Mouse (Mus musculus) embryonic fibroblast, embryonic 13.5 days (primary cell): ENCODE measurements around the gene March9. TPM values are rescaled to one million over a fixed set of nuclear protein-coding genes. Genes with fewer than 3 reads are reported as not detected.
A peak's percentile ranks its signal among the peaks of the same experiment; 100 is the strongest.

Experiments used
- H3K27ac ChIP-seq: 2 replicates; pipeline ENCODE4 v1.5.1; 2012; ENCODE audit warnings: low read length, control low read depth, inconsistent platforms; ENCODE audit not compliant: insufficient read depth
- H3K4me1 ChIP-seq: 2 replicates; pipeline ENCODE4 v1.6.1; 2011; ENCODE audit warnings: low read length; ENCODE audit not compliant: control insufficient read depth, insufficient read depth
- H3K4me3 ChIP-seq: 2 replicates; pipeline ENCODE4 v1.5.1; 2011; ENCODE audit warnings: mild to moderate bottlenecking, control low read depth, low read length; ENCODE audit not compliant: insufficient read depth
- CTCF ChIP-seq: IDR thresholded peaks from 2 replicates; pipeline ENCODE4 v1.5.1; 2011; ENCODE audit warnings: mild to moderate bottlenecking, control low read depth, low read length, moderate library complexity, borderline replicate concordance; ENCODE audit not compliant: insufficient read depth
- POLR2A ChIP-seq: IDR thresholded peaks from 2 replicates; pipeline ENCODE4 v1.6.1; 2011; ENCODE audit warnings: low read depth, mild to moderate bottlenecking, control low read depth, low read length, moderate library complexity
- polyA plus RNA-seq: library from polyadenylated mRNA; stranded (reverse); fragments of >200 nt; gene quantifications from 2 replicates; pipeline ENCODE4 v1.2.4, GENCODE M21; 2011; ENCODE audit warnings: low read depth; ENCODE audit not compliant: missing spikeins, insufficient read length

March9 gene
- polyA plus RNA-seq, 1 experiment, result 3.0 TPM

DNA sequence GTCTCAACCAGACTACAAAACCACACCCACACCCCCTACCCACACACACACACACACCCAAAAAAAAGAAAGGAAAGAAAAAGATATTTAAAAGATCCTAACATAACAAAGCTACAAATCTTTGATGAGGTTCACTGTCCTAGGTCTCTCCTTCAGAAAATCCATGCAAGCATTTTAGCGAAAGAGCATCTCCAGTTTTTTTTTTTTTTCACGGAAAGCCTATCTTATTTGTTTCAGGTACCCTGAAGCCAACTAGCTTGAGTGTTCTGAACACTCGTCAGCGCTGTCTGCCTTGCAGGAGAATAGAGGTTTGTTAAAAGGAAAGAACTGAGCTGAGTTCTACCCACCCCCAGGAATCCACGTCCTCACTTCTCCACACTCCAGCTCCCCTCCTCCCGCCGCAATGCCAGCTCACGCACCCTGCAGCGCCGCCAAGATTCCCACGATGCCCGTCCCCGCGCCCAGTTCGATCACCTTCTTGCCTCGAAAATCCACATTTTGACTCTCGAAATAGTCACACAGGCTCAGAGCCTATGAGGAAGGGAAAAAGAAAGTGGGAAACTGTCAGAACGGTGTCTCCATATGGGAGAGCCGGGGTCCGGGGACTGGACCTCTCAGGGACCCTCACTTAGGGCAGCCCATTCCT, 19.3 kb downstream of the March9 start:
- TF ChIP-seq POLR2A (peak; percentile 52; the same call in 1 of the 2 replicates), CTCF (no peak)
- Histone ChIP-seq H3K4me3 (peak overlapping the region; percentile 84), H3K27ac (peak overlapping the region; percentile 70), H3K4me1 (peaks cover 3% of the 10 kb centered on the region; the same call in 1 of the 2 replicates)

DNA sequence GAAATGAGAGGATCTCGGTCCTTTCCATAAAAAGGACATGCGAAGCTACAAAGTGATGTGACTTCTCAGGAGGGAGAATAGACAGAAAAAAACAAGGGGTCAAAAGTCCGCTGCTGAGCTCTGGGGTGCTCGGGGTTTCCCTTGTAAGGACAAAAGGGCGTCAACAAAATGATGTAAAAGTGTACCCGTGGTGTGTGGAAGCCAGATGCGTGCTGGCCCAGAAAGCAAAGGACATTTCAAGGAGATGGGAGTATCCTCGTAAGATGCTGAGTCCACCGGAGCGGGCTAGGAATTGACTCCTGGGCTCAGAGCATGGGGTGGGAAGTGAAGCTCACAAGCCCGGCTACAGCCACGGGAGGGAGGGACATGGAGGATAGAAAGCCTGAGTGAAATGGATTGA, 22.3 kb downstream of the March9 start:
- no peak overlapping the region for H3K27ac ChIP-seq
- no peak for TF ChIP-seq CTCF
- TF ChIP-seq POLR2A, result no peak
- peaks cover 3% of the 10 kb centered on the region; the same call in 1 of the 2 replicates for H3K4me1 ChIP-seq
- no peak overlapping the region for H3K4me3 ChIP-seq

DNA sequence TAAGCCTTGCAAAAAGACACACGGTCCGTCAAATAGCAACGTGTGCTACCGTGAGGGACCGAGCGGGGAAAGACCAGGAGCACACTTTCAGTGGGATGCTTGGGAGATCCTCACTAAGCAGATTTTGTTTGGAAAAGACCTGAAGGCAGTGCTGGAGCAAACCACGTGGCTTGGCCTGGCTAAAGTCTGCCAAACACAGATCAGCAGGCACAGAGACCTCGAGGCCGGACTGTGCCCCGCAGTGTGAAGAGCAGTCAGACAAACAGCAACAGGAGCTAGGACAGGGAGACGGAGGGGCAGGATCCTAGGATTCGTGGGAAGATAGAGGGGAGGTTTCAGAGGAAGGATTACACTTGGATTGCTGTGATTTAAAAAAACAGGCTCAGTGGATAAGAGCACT, 23.7 kb downstream of the March9 start:
- Histone ChIP-seq H3K4me3 (no peak overlapping the region), H3K4me1 (peaks cover 3% of the 10 kb centered on the region; the same call in 1 of the 2 replicates), H3K27ac (no peak overlapping the region)
- TF ChIP-seq POLR2A (no peak), CTCF (no peak)

DNA sequence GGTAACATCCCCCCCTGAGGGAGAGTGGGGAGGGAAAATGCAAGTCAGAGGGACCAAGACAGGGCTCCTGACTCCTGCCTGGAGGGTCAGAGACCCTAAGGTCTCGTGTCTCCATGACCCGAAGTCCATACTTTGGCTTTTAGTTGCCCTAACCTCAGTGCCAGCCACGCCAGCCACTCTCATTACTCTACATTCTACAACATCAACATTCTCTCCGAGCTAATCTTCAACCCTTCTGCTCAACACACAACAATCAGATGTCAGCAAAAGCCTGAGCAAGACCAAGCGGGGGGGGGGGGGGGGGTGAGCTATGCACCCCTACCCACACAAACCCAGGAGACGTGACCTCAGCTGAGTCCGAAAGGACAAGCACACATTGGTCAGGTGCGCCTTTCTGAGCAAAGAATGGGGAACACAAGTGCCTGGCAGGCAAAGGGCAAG, 26.7 kb downstream of the March9 start:
- no peaks in the 10 kb centered on the region for H3K4me1 ChIP-seq
- no peak overlapping the region for H3K4me3 ChIP-seq
- no peak for TF ChIP-seq CTCF
- no peak for TF ChIP-seq POLR2A
- no peak overlapping the region for H3K27ac ChIP-seq

DNA sequence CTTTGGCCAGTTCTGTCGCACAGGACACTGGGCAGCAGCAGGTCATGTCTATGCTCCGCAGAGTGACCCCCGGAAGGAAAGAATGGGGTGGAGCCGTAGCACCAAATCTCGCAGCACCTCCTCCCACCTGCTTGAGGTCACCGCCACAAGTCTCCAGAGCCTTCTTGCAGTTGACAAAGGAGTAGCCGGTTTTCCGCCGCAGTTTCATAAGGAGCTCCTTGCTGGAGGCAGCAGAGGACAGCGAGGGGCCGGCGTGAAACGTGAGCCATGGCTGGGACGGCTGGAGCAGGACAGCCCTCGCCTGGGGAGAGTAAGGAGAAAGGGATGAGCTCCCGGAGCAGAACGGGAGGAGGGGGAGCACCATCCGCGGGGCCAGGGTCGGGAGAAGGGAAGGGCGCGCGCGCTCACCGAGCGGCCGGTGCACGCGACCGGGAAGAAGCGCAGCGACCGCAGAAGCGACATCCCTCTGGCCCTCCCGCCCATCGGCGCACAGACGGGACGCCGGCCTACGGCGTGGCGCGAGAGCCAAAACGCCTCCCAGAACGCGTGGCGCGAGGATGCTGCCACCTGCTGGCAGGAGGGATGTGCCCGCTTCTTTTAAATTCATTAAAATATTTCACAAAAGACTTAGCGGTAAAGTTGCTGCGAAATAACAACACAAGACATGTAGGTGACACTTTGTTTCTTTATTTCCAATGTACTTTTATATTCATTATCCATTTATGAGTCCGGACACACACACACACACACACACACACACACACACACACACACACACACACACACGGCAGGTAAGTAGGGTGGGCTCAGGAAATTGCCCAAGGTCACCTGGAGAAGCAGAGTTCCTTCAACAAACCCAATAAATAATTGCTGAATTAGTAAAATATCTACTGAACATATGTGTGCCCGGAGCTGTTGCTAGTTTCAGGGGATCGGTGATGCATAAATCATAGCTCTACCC, 29.4 kb downstream of the March9 start, which contains the start of gene Tsfm:
TSS of gene Tsfm (minus strand) at position 505 of the 961 bp plus-strand sequence.
- peak within 1 kb of the TSS; percentile 93 for H3K4me3 ChIP-seq
- no peaks in the 10 kb centered on the region for H3K4me1 ChIP-seq
- H3K27ac ChIP-seq, result peak within 1 kb of the TSS; percentile 45
- peak; percentile 70 for TF ChIP-seq POLR2A
- peak; percentile 95 for TF ChIP-seq CTCF

DNA sequence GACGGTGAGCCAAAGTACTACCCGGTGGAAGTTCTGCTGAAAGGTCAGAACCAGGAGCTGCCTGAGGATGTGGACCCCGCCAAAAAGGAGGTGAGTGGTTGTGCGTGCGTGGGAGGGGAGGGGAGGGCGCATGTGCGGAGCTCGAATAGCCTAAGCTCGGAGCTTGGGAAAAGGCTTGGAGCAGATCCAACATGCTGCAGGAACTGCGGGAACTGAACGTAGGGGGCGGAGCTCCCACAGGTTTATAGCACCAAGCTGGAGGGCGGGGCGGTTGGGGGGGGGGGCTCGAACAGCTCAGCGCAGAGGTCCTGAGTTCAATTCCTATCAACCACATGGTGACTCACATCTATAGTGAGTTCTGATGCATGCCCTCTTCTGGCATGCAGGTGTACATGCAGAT, 41.6 kb downstream of the March9 start:
- TF ChIP-seq POLR2A, result no peak
- TF ChIP-seq CTCF, result no peak
- Histone ChIP-seq H3K4me1 (no peaks in the 10 kb centered on the region), H3K27ac (no peak overlapping the region), H3K4me3 (no peak overlapping the region)

DNA sequence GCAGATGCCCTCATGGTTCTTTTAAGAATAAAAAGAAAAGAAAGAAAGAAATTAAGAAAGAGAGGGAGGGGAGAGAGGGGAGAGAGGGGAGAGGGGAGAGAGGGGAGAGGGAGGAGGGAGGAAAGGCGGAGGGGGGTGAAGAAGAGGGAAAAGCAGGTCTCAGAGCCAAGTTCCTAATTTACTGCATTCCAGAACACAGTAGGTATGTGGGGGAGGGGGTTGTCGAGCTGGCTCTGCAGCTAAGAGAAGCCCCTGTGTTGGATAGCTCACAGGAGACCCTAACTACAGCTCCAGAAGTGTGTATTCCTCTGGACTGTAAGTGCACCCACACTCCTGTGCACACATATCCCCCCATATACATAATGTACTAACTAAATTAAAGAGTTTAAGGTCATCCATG, 42.9 kb downstream of the March9 start:
- no peak overlapping the region for H3K4me3 ChIP-seq
- TF ChIP-seq POLR2A (no peak), CTCF (no peak)
- H3K4me1 ChIP-seq, result no peaks in the 10 kb centered on the region
- no peak overlapping the region for H3K27ac ChIP-seq

DNA sequence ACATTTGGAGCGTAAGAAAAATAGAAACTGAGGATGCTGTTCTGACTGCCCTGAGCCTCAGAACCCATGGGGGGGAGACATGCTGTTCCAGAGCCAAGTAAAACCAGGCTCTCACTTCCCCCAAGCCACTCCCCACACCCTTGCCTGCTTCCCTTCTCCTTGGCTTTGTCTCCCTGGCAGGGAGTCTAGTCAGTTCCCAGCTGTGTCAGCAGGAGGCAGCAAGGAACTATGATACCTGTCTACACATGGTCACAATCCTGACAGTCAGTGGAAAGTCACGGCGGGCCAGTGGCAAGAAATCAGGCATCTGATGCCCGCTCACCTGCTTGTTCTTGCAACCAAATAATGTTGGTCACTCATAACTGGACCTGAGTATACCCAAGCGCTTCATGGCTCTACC, 43.5 kb downstream of the March9 start:
- Histone ChIP-seq H3K27ac (no peak overlapping the region), H3K4me1 (no peaks in the 10 kb centered on the region), H3K4me3 (no peak overlapping the region)
- TF ChIP-seq POLR2A, result no peak
- no peak for TF ChIP-seq CTCF

Other genes starting within 250 kb of the March9 start
- 4.7 and 5.2 TPM in 2 replicates for gene Atp23, start 158.8 kb downstream of the March9 start, polyA plus RNA-seq
- gene Ctdsp2, start 81.5 kb downstream of the March9 start, polyA plus RNA-seq, result 152 and 208 TPM in 2 replicates
- 0.57 and 1.5 TPM in 2 replicates for gene Avil, start 59.5 kb downstream of the March9 start, polyA plus RNA-seq
- gene Tsfm, start 29.3 kb downstream of the March9 start, polyA plus RNA-seq, result 25.4 and 28.6 TPM in 2 replicates
- 21.8 and 24.3 TPM in 2 replicates for gene Mettl1, start 18.8 kb downstream of the March9 start, polyA plus RNA-seq
- 2.2 and 3.7 TPM in 2 replicates for gene Eef1akmt3, start 18.7 kb downstream of the March9 start, polyA plus RNA-seq
- not detected in 2 replicates for gene Cyp27b1, start 11.9 kb downstream of the March9 start, polyA plus RNA-seq
- 596 and 724 TPM in 2 replicates for gene Cdk4, start 3.4 kb upstream of the March9 start, polyA plus RNA-seq
- 118 and 143 TPM in 2 replicates for gene Tspan31, start 10.1 kb upstream of the March9 start, polyA plus RNA-seq
- gene Agap2, start 15.1 kb upstream of the March9 start, polyA plus RNA-seq, result 0.08 and 0.21 TPM in 2 replicates
- 84.1 and 87.6 TPM in 2 replicates for gene Os9, start 60.9 kb upstream of the March9 start, polyA plus RNA-seq
- gene B4galnt1, start 105.0 kb upstream of the March9 start, polyA plus RNA-seq, result 28.3 and 39.3 TPM in 2 replicates
- gene Slc26a10, start 120.5 kb upstream of the March9 start, polyA plus RNA-seq, result 2.2 and 2.8 TPM in 2 replicates
- gene Arhgef25, start 129.9 kb upstream of the March9 start, polyA plus RNA-seq, result 187 TPM in 2 replicates
- gene Dtx3, start 135.5 kb upstream of the March9 start, polyA plus RNA-seq, result 62.3 and 82.0 TPM in 2 replicates
- 24.3 and 25.2 TPM in 2 replicates for gene Pip4k2c, start 151.4 kb upstream of the March9 start, polyA plus RNA-seq
- 0.80 and 1.6 TPM in 2 replicates for gene Kif5a, start 203.2 kb upstream of the March9 start, polyA plus RNA-seq
- 149 and 162 TPM in 2 replicates for gene Dctn2, start 206.2 kb upstream of the March9 start, polyA plus RNA-seq
- 26.4 and 27.2 TPM in 2 replicates for gene Mbd6, start 228.8 kb upstream of the March9 start, polyA plus RNA-seq